Mouse (Mus musculus) embryonic facial prominence, embryonic 12.5 days (tissue): ENCODE measurements around the gene Trim47. TPM values are rescaled to one million over a fixed set of nuclear protein-coding genes. Genes with fewer than 3 reads are reported as not detected.

Experiments
- ATAC-seq: fragments of 200-750 bp; cut with Nextera tagmentation; 2 replicates; pipeline ENCODE4 v1.8.0; 2017; ENCODE audit not compliant: insufficient number of reproducible peaks, insufficient read depth, low FRiP score, low TSS enrichment
- H3K27ac ChIP-seq: fragments of 300-500 bp; sonication (generic); 2 replicates; pipeline ENCODE4 v1.5.1; 2016; ENCODE audit warnings: mild to moderate bottlenecking
- H3K27me3 ChIP-seq: fragments of 300-500 bp; sonication (generic); 2 replicates; pipeline ENCODE4 v1.6.1; 2016; ENCODE audit warnings: mild to moderate bottlenecking, moderate library complexity
- H3K36me3 ChIP-seq: fragments of 300-500 bp; sonication (generic); 2 replicates; pipeline ENCODE4 v1.6.1; 2016; ENCODE audit warnings: mild to moderate bottlenecking
- H3K4me1 ChIP-seq: fragments of 300-500 bp; sonication (generic); 2 replicates; pipeline ENCODE4 v1.6.1; 2016
- H3K4me2 ChIP-seq: fragments of 300-500 bp; sonication (generic); replicated peaks from 2 replicates; pipeline ENCODE4 v1.6.1; 2016; ENCODE audit warnings: mild to moderate bottlenecking, moderate library complexity
- H3K4me3 ChIP-seq: fragments of 300-500 bp; sonication (generic); 2 replicates; pipeline ENCODE4 v1.5.1; 2016; ENCODE audit warnings: mild to moderate bottlenecking
- H3K9ac ChIP-seq: fragments of 300-500 bp; sonication (generic); 2 replicates; pipeline ENCODE4 v1.6.1; 2016; ENCODE audit warnings: mild to moderate bottlenecking, moderate library complexity
- H3K9me3 ChIP-seq: fragments of 300-500 bp; sonication (generic); 2 replicates; pipeline ENCODE4 v1.6.1; 2016; ENCODE audit warnings: mild to moderate bottlenecking, moderate library complexity
- WGBS: fragments of 180-500 bp; shearing (Covaris S2); methylation state at CpG from one replicate; pipeline ENCODE4 v1.1.7; 2016; 5-methylcytosine and 5-hydroxymethylcytosine counted together
- polyA plus RNA-seq: library from polyadenylated mRNA; unstranded; fragments of >200 nt; fragmentation: Nextera tagmentation; extraction: Ambion mirVana; gene quantifications from 2 replicates; pipeline ENCODE4 v1.2.1, GENCODE M21; 2016

Trim47 gene
- polyA plus RNA-seq, 1 experiment from 2014 or later = 6.9 TPM

DNA sequence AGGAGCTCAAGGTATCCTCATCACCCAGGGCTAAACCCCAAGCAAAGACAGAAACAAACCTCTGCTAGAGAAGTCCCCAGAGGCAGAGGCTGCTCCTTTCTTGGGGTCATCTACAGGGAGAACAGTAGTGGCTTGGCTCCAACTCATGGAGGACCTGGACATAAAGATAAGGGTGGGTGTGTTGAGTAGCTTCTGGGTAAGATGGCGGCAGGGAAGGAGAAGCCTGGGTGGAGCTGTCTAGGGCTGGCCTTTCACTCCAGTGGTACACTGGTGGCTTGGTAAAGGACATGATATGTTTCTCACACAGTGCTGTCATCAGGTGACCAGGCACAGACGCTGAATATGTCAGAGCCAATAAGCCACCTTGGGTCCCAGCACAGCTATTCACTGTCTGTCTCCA lies 23.9 kb upstream of the Trim47 start:
- no peak overlapping the region for H3K9ac ChIP-seq
- peaks cover 99% of the 10 kb centered on the region for H3K36me3 ChIP-seq
- no peak for ATAC-seq
- no peak overlapping the region for H3K4me2 ChIP-seq
- no peaks in the 10 kb centered on the region for H3K9me3 ChIP-seq
- WGBS = 92% methylated on average over 2 of the region's 2 CpGs
- H3K27ac ChIP-seq = no peak overlapping the region
- no peak overlapping the region for H3K4me3 ChIP-seq
- H3K27me3 ChIP-seq = no peaks in the 10 kb centered on the region
- no peaks in the 10 kb centered on the region for H3K4me1 ChIP-seq

DNA sequence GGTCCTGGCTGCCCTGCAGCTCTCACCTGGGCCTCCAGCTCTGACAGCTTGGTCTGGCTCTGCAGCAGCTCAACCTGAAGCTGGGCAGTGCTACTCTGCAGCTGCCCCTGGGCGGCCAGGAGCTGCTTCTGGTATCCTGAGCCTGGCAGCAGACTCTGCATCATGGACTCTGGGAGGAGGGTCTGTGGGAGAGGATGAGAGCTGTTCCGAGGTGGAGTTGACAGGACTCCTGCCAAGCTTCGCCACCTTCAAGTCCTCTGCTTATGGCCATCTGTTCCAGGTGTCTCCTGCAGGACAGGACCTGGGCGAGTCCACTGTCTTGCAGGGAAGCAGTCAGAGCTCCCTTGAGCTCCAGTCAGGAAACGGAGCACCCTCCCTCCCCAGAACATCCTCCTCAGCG lies 22.3 kb upstream of the Trim47 start:
- no peak overlapping the region for H3K27ac ChIP-seq
- no peaks in the 10 kb centered on the region for H3K4me1 ChIP-seq
- no peak overlapping the region for H3K4me3 ChIP-seq
- no peak overlapping the region for H3K9ac ChIP-seq
- peaks cover 99% of the 10 kb centered on the region for H3K36me3 ChIP-seq
- 85% methylated on average over 6 of the region's 6 CpGs for WGBS
- no peaks in the 10 kb centered on the region for H3K27me3 ChIP-seq
- no peak for ATAC-seq
- H3K4me2 ChIP-seq = no peak overlapping the region
- no peaks in the 10 kb centered on the region for H3K9me3 ChIP-seq

DNA sequence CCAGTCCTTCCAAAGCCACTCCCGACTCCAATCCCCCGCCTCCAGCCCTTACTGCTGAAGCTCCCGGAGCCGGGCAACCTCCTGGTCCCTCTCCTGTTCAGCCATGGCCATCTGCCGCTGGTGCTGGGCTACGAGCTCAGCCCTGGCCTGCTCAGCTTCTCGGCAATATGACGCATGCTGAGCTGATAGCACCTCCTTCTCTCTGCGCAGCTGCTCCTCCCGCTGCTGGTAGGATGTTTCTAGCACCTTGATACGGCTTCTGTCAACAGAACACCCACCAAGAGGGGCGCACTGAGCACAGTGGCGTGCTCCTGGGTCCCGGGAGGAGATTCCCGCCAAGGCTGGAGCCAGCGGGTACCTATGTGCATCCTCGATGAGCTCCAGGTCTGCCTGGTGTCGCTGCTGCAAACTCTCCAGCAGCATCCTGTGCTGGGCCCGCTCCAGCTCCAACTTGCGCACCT lies 21.8 kb upstream of the Trim47 start:
- H3K9ac ChIP-seq = no peak overlapping the region
- H3K27me3 ChIP-seq = no peaks in the 10 kb centered on the region
- no peak overlapping the region for H3K4me3 ChIP-seq
- no peak overlapping the region for H3K27ac ChIP-seq
- H3K36me3 ChIP-seq = peaks cover 99% of the 10 kb centered on the region
- no peaks in the 10 kb centered on the region for H3K4me1 ChIP-seq
- H3K9me3 ChIP-seq = no peaks in the 10 kb centered on the region
- H3K4me2 ChIP-seq = no peak overlapping the region
- WGBS = 62% methylated on average over 20 of the region's 20 CpGs
- ATAC-seq = no peak

DNA sequence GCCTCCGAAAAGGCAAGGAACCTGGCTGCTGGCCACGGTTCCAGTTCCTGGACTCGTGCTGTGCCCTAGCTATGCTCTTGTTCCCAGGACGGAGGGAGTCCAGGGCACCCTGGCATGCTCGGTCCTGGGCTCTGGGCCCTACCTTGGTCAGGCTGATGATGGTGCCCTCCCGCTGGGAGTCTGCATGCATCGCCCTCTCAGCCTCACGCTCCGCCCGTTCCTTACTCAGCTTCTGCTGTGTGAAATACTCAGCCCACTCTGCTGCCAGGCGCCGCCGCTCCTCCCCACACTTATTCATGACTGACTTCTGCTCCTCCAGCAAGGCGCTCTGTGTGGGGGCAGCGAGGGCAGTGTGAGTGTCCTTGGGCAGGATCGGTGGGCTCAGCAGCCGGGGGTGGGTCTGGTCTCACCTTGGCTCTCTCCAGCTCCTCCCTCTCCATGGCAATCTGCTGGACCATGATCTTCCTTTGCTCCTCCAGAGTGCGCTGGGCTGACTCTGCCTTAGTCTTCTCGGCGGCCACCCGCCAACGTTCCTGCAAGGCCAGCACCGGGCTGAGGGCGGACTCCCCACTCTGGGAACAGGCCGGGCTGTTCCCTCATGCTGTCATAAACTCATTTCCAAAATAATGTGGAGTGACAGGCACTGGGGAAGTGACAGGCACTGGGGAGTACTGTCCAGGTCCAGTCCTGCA lies 19.4 kb upstream of the Trim47 start:
- H3K27me3 ChIP-seq = no peaks in the 10 kb centered on the region
- no peak overlapping the region for H3K4me3 ChIP-seq
- 76% methylated on average over 25 of the region's 25 CpGs for WGBS
- no peaks in the 10 kb centered on the region for H3K9me3 ChIP-seq
- no peak overlapping the region for H3K4me2 ChIP-seq
- peaks cover 99% of the 10 kb centered on the region for H3K36me3 ChIP-seq
- H3K9ac ChIP-seq = no peak overlapping the region
- no peak for ATAC-seq
- H3K4me1 ChIP-seq = no peaks in the 10 kb centered on the region
- no peak overlapping the region for H3K27ac ChIP-seq

DNA sequence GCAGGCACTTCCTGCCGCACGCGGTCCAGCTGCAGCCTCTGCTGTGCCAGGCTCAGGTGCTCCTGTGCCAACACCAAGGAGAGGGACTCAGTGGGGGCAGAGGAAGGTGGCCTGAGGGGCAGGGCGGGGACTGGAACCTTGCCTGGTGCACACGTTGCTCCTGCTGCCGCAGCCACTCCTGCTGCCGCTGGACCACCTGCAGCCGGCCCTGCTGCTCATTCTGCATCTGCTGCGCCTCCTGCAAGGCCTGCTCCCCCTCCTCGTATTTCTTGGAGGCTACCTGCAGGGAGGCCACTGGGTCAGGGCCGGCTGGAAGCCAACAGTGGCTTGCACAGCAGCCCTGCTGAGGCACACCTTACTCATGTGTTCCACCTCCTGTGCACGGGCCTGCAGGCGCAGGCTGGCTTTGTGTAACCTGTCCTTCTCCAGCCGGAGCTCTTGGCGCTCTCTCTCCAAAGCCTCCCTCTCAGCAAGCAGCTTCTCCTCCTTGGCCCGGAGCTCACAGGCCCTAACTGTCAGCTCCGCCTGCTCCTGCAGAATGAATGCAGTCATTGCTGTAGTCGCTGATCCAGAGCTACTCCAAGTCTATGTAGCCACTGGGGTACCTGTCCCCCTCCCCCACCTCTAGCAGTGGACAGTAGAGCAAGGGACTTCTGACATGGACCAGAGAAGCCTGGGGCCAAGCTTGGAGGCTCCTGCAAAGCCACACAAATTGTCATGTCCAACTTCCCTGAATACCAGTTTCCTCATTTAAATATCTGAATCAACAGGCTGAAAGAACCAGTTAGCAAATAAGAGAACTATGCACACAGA lies 18.7 kb upstream of the Trim47 start:
- 56% methylated on average over 18 of the region's 18 CpGs for WGBS

DNA sequence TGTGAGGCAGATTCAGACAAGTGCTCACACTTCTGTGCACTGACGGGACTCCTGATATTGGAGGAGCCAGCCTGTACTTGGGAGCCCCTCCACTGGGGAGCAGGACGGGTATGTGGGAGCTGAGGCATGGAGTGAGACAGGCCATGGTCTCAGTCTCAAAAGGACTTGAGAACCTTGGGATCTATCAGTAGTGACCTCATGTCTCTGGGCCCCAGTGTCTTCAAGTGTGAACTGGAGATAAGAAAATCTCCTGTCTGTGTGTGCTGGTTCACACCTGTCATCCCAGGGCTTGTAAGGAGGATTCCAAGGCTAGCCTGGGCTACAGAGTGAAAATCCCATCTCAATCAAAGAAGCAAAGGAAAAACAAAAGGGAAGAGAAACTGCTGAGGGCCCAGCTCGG lies 16.5 kb upstream of the Trim47 start:
- H3K4me1 ChIP-seq = no peaks in the 10 kb centered on the region
- no peak overlapping the region for H3K27ac ChIP-seq
- H3K9ac ChIP-seq = no peak overlapping the region
- no peaks in the 10 kb centered on the region for H3K27me3 ChIP-seq
- WGBS = 84% methylated on average over 3 of the region's 3 CpGs
- H3K36me3 ChIP-seq = peaks cover 69% of the 10 kb centered on the region
- H3K4me3 ChIP-seq = no peak overlapping the region
- H3K9me3 ChIP-seq = no peaks in the 10 kb centered on the region
- ATAC-seq = no peak
- H3K4me2 ChIP-seq = no peak overlapping the region

More for the DNA sequence above, 18.7 kb upstream of the Trim47 start:
- H3K36me3 ChIP-seq = peaks cover 91% of the 10 kb centered on the region
- no peak overlapping the region for H3K4me2 ChIP-seq
- H3K9ac ChIP-seq = no peak overlapping the region
- ATAC-seq = no peak
- H3K27ac ChIP-seq = no peak overlapping the region
- H3K4me1 ChIP-seq = no peaks in the 10 kb centered on the region
- no peak overlapping the region for H3K4me3 ChIP-seq
- no peaks in the 10 kb centered on the region for H3K27me3 ChIP-seq
- H3K9me3 ChIP-seq = no peaks in the 10 kb centered on the region

DNA sequence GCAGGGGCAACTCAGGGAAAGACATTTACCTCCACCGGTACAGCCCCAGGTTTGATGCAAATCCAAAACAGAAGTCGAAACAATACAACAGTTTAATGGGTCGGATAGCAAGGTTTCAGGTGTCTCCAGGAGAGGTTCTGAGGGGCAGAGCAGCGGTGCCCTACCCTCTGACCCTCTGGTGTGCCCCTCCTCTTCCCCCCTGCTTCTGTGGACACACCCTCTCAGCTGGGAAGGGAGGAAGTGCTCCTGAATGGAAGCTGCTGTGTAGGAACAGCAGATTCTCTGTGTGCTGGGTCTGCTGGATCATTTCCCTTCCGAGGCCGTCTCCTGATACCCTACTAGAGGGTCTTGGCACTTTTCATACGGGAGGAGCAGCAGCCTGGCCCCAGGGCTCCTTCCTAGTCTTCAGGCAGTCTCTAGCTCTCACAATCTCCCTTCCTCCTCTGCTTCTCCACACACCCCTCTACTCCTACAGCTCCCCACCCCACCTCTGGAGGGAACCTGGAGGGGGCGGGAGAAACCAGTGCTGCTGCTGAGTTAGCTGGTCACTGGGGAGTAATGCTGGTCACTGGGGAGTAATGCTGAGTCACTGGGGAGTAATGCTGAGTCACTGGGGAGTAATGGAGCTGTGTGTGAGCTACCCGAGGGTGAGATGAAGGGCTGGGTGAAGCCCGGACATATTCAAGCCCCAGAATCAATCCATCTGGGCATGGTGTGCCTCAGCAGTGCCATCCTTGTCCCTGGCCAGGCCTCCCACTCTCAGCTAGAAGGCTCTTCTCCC lies 15.4 kb upstream of the Trim47 start:
- no peaks in the 10 kb centered on the region for H3K9me3 ChIP-seq
- no peak overlapping the region for H3K4me3 ChIP-seq
- peaks cover 58% of the 10 kb centered on the region for H3K36me3 ChIP-seq
- no peak overlapping the region for H3K9ac ChIP-seq
- WGBS = 50% methylated on average over 10 of the region's 10 CpGs
- no peak for ATAC-seq
- no peaks in the 10 kb centered on the region for H3K27me3 ChIP-seq
- H3K27ac ChIP-seq = no peak overlapping the region
- peaks cover 5% of the 10 kb centered on the region; the same call in 1 of the 2 replicates for H3K4me1 ChIP-seq
- no peak overlapping the region for H3K4me2 ChIP-seq

DNA sequence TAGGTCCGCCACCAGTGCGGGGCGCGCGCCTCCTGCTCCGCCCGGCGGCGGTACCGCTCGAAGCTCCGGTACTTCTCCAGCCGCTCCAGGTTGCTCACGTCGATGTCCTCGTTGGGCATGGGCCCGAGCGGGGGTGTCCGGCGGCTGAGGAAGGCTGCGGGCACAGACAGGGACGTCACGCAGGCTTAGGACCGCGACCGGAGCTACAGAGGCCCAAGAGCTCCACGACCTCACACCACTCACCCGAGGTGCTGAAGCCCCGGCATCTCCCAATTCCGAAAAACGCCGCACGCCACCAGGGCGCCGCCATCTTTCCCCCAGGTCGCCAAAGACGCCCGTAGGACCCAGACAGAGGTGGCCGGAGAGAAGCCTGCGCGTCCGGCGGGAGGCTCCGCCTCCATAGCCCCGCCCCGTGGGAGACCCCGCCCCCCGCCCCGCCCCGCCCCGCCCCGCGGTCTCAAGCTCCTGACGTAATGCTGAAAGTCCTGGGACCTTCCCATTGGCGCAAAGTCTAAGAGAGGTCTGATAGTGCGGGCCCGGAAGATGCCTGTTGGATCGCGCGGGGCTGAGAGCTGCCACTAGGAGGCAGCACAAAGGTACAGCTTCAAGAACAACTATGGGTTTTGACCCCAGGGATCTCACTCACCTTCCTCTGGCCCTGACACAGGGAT lies 11.6 kb upstream of the Trim47 start, which contains the start of gene Mrpl38:
Gene Mrpl38, minus strand, starts transcription at position 401 of the 671 bp plus-strand sequence.
- under 1% methylated on average over 60 of the region's 60 CpGs for WGBS
- peak; percentile 92 for ATAC-seq

DNA sequence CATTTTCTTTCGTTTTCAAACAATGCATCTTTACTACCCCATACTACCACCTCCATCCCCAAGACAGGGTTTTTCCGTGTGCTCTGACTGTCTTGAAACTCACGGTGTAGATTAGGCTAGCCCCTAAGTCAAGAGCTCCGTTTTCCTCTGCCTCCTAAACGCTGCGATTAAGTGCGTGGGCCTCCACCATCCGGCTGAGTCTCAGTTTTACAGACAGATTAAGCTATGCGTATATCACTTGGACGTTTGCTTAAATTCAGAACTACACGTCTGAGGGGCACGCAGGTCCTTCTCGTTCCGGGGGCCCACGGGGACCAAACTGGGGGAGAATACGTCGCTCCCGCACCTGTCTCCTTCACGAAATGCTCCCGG lies 11.1 kb upstream of the Trim47 start:
- peak overlapping the region; percentile 83 for H3K4me3 ChIP-seq
- no peaks in the 10 kb centered on the region for H3K27me3 ChIP-seq
- ATAC-seq = no peak
- under 1% methylated on average over 20 of the region's 20 CpGs for WGBS
- H3K9ac ChIP-seq = peak overlapping the region; percentile 86
- peaks cover 36% of the 10 kb centered on the region for H3K36me3 ChIP-seq
- peak overlapping the region; percentile 59; the same call in 1 of the 2 replicates for H3K27ac ChIP-seq
- H3K4me2 ChIP-seq = peak overlapping the region; percentile 57
- H3K4me1 ChIP-seq = peaks cover 5% of the 10 kb centered on the region
- H3K9me3 ChIP-seq = no peaks in the 10 kb centered on the region

More for the DNA sequence above, 11.6 kb upstream of the Trim47 start, which contains the start of gene Mrpl38:
- Histone ChIP-seq H3K9me3 (no peaks in the 10 kb centered on the region), H3K9ac (peak within 1 kb of the TSS; percentile 86), H3K27me3 (no peaks in the 10 kb centered on the region), H3K4me2 (peak within 1 kb of the TSS; percentile 57), H3K36me3 (peaks cover 38% of the 10 kb centered on the region), H3K4me1 (peaks cover 5% of the 10 kb centered on the region), H3K27ac (peak within 1 kb of the TSS; percentile 59; the same call in 1 of the 2 replicates), H3K4me3 (peak within 1 kb of the TSS; percentile 83)

DNA sequence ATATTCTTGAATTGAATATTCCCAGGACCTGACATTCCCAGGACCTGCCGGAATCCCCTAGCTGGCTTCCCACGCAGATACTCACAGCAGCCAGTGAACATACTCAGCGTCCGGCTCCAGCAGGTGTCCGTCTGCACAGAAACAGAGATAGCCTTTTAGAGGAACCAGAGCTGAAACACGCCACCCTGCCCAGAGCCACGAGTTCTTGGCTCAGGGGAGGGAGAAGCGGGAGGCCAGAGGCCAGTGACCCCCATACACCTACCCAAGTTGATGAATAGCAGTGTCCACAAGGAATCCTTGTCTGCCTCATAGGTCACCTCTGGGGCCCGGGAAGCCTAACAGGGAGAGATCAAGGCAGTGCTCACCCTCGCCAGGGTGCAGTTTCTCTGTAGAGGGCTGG lies 7.2 kb upstream of the Trim47 start:
- H3K4me3 ChIP-seq = no peak overlapping the region
- no peak for ATAC-seq
- no peak overlapping the region for H3K27ac ChIP-seq
- 85% methylated on average over 10 of the region's 10 CpGs for WGBS
- H3K36me3 ChIP-seq = peaks cover 30% of the 10 kb centered on the region
- no peaks in the 10 kb centered on the region for H3K27me3 ChIP-seq
- no peaks in the 10 kb centered on the region for H3K9me3 ChIP-seq
- peaks cover 16% of the 10 kb centered on the region for H3K4me1 ChIP-seq
- no peak overlapping the region for H3K9ac ChIP-seq
- no peak overlapping the region for H3K4me2 ChIP-seq

DNA sequence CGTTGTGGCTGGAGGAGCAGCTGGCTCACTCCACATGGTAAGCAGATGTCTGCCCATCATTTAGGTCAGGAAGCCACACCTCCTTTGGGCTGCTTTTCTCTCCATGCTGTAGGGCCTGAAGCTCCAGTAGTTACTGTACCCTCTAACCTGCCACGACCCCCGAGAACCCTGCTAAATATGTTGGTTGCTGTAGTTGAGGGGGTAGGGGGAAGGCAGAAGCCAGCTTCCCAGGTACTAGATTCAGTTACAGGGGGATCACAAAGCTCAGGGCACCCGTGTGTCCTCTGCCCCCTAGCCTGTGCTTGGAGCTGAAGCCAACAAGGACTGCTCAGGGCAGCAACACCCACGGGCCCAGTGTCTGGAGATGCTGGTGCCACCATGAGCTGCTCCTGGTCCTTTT lies 6.5 kb upstream of the Trim47 start:
- no peaks in the 10 kb centered on the region for H3K27me3 ChIP-seq
- H3K36me3 ChIP-seq = peaks cover 30% of the 10 kb centered on the region
- H3K4me1 ChIP-seq = peaks cover 16% of the 10 kb centered on the region
- WGBS = 47% methylated on average over 5 of the region's 5 CpGs
- no peak for ATAC-seq
- H3K4me3 ChIP-seq = no peak overlapping the region
- no peak overlapping the region for H3K27ac ChIP-seq
- no peak overlapping the region for H3K9ac ChIP-seq
- H3K4me2 ChIP-seq = no peak overlapping the region
- no peaks in the 10 kb centered on the region for H3K9me3 ChIP-seq
